In the genomic region with DNA sequence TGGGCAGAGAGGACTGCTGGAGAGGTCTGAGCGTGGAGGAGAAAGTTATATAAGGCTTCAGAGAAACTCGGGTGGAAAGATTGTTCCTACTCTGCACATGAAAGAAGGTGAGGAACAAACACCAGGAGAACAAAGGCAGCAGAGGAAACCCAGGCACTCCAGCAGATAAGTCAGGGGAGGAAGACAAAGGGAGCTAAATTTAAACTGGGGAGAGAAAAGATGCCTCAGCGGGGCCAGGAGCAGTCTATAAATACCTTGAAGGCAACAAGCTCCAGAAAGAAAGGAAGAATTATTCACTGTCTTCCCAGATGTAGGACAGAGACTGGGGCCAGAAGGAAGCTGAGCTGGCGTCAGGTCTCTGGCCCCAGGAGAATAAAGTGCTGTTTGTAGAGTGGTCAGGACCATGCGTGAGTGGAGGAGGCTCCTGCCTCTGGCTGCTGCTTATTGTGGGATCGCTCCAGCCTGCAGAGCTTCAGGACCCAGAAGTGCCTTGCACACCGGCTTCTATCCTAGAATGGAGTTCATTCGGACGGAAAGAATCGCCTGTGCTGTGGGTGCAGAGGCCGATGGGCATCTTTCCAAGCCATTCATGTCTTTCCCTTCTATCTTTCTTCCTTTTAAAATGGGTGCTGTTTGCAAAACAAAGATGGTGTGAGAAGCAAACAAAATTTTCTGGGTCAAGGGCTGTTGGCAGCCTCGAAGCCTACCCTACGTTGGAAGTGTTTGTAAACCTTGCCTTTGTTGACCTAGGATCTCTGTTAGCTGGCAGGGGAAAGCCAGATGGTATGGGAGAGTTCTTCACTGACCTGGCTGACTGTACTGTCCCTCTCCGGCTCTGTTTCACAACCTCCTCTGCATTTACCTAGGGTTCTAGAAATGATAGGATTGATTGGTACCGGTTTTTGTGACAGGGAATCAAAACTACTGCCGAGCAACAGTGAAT, we compare ENCODE assay signal across 8 mouse cellular contexts. TPM values are rescaled to one million over a fixed set of nuclear protein-coding genes. Genes with fewer than 3 reads are reported as not detected.
A peak's percentile ranks its signal among the peaks of the same experiment; 100 is the strongest.
DNase-seq lines count a peak whose midpoint lies in the region; ATAC-seq and TF ChIP-seq lines count a peak whose summit lies in the region.

No protein-coding gene starts in this region.

- H3K27ac ChIP-seq in layer of hippocampus, adult 2 months, result peak overlapping the region; percentile 4; the same call in 1 of the 2 replicates
- peak overlapping the region; percentile 21; the same call in 1 of the 2 replicates for H3K27ac ChIP-seq in intestine, embryonic 16.5 days (ENCODE audit: low read length)

- no peaks in the 10 kb centered on the region for H3K36me3 ChIP-seq in intestine, embryonic 16.5 days (ENCODE audit: control insufficient read depth, insufficient read depth, low read length)

- no peak for DNase-seq in layer of hippocampus, adult 2 months (ENCODE audit: low spot score in 2 of 2)
- DNase-seq in layer of hippocampus, postnatal 14 days (ENCODE audit: low spot score in 2 of 2), result no peak
- DNase-seq in frontal cortex, postnatal 36 days (ENCODE audit: low spot score in 2 of 2), result peak; percentile 35 to 55
- peak; percentile 19 for DNase-seq in lung, postnatal 10 days
- no peak for DNase-seq in cerebellum, adult 9-11 months
- DNase-seq in spleen, postnatal 36 days (ENCODE audit: low spot score in 2 of 2), result no peak

- 0 out of 2 replicates have a peak, but pooled peaks cover 5% of the 10 kb centered on the region for H3K4me1 ChIP-seq in intestine, embryonic 16.5 days (ENCODE audit: control insufficient read depth, insufficient read depth, low read length)

- H3K9ac ChIP-seq in intestine, embryonic 16.5 days (ENCODE audit: low read depth, low read length), result no peak overlapping the region

- H3K4me3 ChIP-seq in layer of hippocampus, adult 2 months, result no peak overlapping the region
- no peak overlapping the region for H3K4me3 ChIP-seq in intestine, embryonic 16.5 days (ENCODE audit: low read length)

- no peaks in the 10 kb centered on the region for H3K9me3 ChIP-seq in intestine, embryonic 16.5 days (ENCODE audit: control insufficient read depth, low read length)

- H3K4me2 ChIP-seq in intestine, embryonic 16.5 days (ENCODE audit: low read depth, low read length), result no peak overlapping the region

- ATAC-seq in intestine, embryonic 16.5 days, result peak; percentile 52
- ATAC-seq in inflammation-experienced regulatory T-cells, adult 6 months, result no peak

- H3K27me3 ChIP-seq in intestine, embryonic 16.5 days (replicated peaks; ENCODE audit: control insufficient read depth, insufficient read depth, low read length), result no peaks in the 10 kb centered on the region

- 42% methylated on average over 16 of the region's 16 CpGs for WGBS in intestine, embryonic 16.5 days

- TF ChIP-seq CTCF in layer of hippocampus, adult 2 months (conservative IDR thresholded peaks at IDR 0.05), result no peak

RNA-seq across cellular contexts. Expression of gene Lrrc55, which starts 55.6 kb away (rescaled TPM):
- 10 to 100 TPM; 13.3 to 13.7 TPM for total RNA-seq in layer of hippocampus, adult 2 months (2021)
- total RNA-seq in layer of hippocampus, postnatal 14 days (2021), result 10 to 100 TPM; 23.0 to 26.1 TPM
- polyA plus RNA-seq in intestine, embryonic 16.5 days (2015; fragmentation: Nextera tagmentation; extraction: Ambion mirVana), result 3.4 and 4.0 TPM in 2 replicates
- not detected for polyA plus RNA-seq in inflammation-experienced regulatory T-cells, adult 6 months (2017; shearing (Covaris generic))

Comparison
In these comparisons a context has a peak if more than half of its experiments do, and no peak if none do; other contexts are left out.
1. DNase-seq: peak in frontal cortex, postnatal 36 days (2 of 2) and lung, postnatal 10 days (single experiment); none in layer of hippocampus, adult 2 months (0 of 2), layer of hippocampus, postnatal 14 days (0 of 2), cerebellum, adult 9-11 months (single experiment) and spleen, postnatal 36 days (0 of 2).